Mouse (Mus musculus) CH12.LX (cell line): ENCODE data around the gene Depdc1b. TPM values are rescaled to one million over a fixed set of nuclear protein-coding genes. Genes with fewer than 3 reads are reported as not detected.

Experiments
- DNase-seq: peaks from one replicate; pipeline ENCODE4 v3.0.0-alpha.2; 2013; ENCODE audit errors: extremely low read depth
- H3K27ac ChIP-seq: 2 replicates; pipeline ENCODE4 v1.5.1; 2012; ENCODE audit warnings: low read depth, mild to moderate bottlenecking, control low read depth, moderate library complexity; ENCODE audit not compliant: insufficient read depth
- H3K27me3 ChIP-seq: replicated peaks from 2 replicates; pipeline ENCODE3; 2012; ENCODE audit warnings: inconsistent platforms
- H3K36me3 ChIP-seq, 2 experiments: replicated peaks in 1 of 2; 2 replicates each; pipeline versions ENCODE3 to v1.6.1; 2012; ENCODE audit warnings: inconsistent platforms in 1 of 2, low read length in 1 of 2, mild to moderate bottlenecking in 1 of 2, mixed read lengths in 1 of 2, moderate library complexity in 1 of 2; ENCODE audit not compliant: control insufficient read depth in 1 of 2, insufficient read depth in 1 of 2
- H3K4me1 ChIP-seq, 2 experiments: 2 replicates each; pipeline ENCODE4 v1.6.1; 2012; ENCODE audit warnings: inconsistent platforms in 1 of 2, moderate library complexity in 1 of 2; ENCODE audit not compliant: insufficient read depth in 2 of 2, control insufficient read depth in 1 of 2
- H3K4me2 ChIP-seq: 2 replicates; pipeline ENCODE4 v1.6.1; 2012; ENCODE audit warnings: low read depth, mild to moderate bottlenecking, control low read depth; ENCODE audit not compliant: poor library complexity, insufficient read depth, severe bottlenecking
- H3K4me3 ChIP-seq, 3 experiments: fragments of 150-350 bp in 1 of 3; sonication (generic) in 1 of 3; replicated peaks in 1 of 3; 2 replicates each; pipeline versions ENCODE3 to v1.5.1; 2011 to 2012; ENCODE audit warnings: low read depth in 2 of 3, low read length in 2 of 3, mild to moderate bottlenecking in 2 of 3, moderate library complexity in 2 of 3, control low read depth in 1 of 3, improper control_type of control experiment in 1 of 3, inconsistent platforms in 1 of 3, mixed read lengths in 1 of 3; ENCODE audit not compliant: poor library complexity in 1 of 3
- H3K79me2 ChIP-seq: replicated peaks from 2 replicates; pipeline ENCODE4 v1.6.1; 2012; ENCODE audit warnings: mild to moderate bottlenecking, moderate library complexity; ENCODE audit not compliant: control insufficient read depth, poor library complexity, insufficient read depth, severe bottlenecking; ENCODE audit errors: extremely low read depth
- H3K9ac ChIP-seq: 2 replicates; pipeline ENCODE4 v1.6.1; 2012; ENCODE audit warnings: low read depth, mild to moderate bottlenecking, control low read depth, moderate library complexity; ENCODE audit not compliant: insufficient read depth
- H3K9me3 ChIP-seq: replicated peaks from 2 replicates; pipeline ENCODE3; 2012; ENCODE audit warnings: low read length, inconsistent platforms, mixed read lengths
- CHD2 ChIP-seq: IDR thresholded peaks from 2 replicates; pipeline ENCODE4 v1.6.1; 2011; ENCODE audit warnings: low read length, improper control_type of control experiment
- E2F4 ChIP-seq: IDR thresholded peaks from 2 replicates; pipeline ENCODE4 v1.6.1; 2011; ENCODE audit warnings: low read depth, low read length, improper control_type of control experiment; ENCODE audit not compliant: insufficient replicate concordance
- EP300 ChIP-seq: IDR thresholded peaks from 2 replicates; pipeline ENCODE4 v1.6.1; 2011; ENCODE audit warnings: low read length, improper control_type of control experiment
- ETS1 ChIP-seq: conservative IDR thresholded peaks from 2 replicates; pipeline ENCODE4 v1.6.1; 2012; ENCODE audit warnings: low read depth, mild to moderate bottlenecking, inconsistent platforms, low read length, improper control_type of control experiment, moderate library complexity
- HCFC1 ChIP-seq: IDR thresholded peaks from 2 replicates; pipeline ENCODE4 v1.6.1; 2012; ENCODE audit warnings: low read depth, mild to moderate bottlenecking, inconsistent platforms, low read length, improper control_type of control experiment
- KAT2A ChIP-seq: IDR thresholded peaks from 2 replicates; pipeline ENCODE4 v1.6.1; 2012; ENCODE audit warnings: low read length, improper control_type of control experiment, inconsistent platforms; ENCODE audit not compliant: insufficient replicate concordance
- MAX ChIP-seq: IDR thresholded peaks from 2 replicates; pipeline ENCODE4 v1.6.1; 2011; ENCODE audit warnings: low read length, improper control_type of control experiment
- MAZ ChIP-seq: IDR thresholded peaks from 2 replicates; pipeline ENCODE4 v1.6.1; 2012; ENCODE audit warnings: low read depth, mild to moderate bottlenecking, inconsistent platforms, low read length, improper control_type of control experiment, moderate library complexity
- MYC ChIP-seq: IDR thresholded peaks from 2 replicates; pipeline ENCODE4 v1.6.1; 2011; ENCODE audit warnings: low read depth, mild to moderate bottlenecking, improper control_type of control experiment, low read length
- NELFE ChIP-seq: IDR thresholded peaks from 2 replicates; pipeline ENCODE4 v1.6.1; 2011; ENCODE audit warnings: low read depth, low read length, improper control_type of control experiment
- NRF1 ChIP-seq: IDR thresholded peaks from 2 replicates; pipeline ENCODE4 v1.6.1; 2014; ENCODE audit warnings: low read depth, mild to moderate bottlenecking, inconsistent platforms, low read length, improper control_type of control experiment, moderate library complexity
- PAX5 ChIP-seq: IDR thresholded peaks from 2 replicates; pipeline ENCODE4 v1.6.1; 2012; ENCODE audit warnings: low read length, inconsistent platforms, mixed read lengths
- POLR2A ChIP-seq: IDR thresholded peaks from 2 replicates; pipeline ENCODE4 v1.6.1; 2011; ENCODE audit warnings: low read depth, mild to moderate bottlenecking, improper control_type of control experiment, low read length
- SMC3 ChIP-seq: IDR thresholded peaks from 2 replicates; pipeline ENCODE4 v1.6.1; 2011; ENCODE audit warnings: low read depth, low read length, improper control_type of control experiment
- TCF12 ChIP-seq: IDR thresholded peaks from 2 replicates; pipeline ENCODE4 v1.6.1; 2014; ENCODE audit warnings: low read depth, mild to moderate bottlenecking, inconsistent platforms, low read length, improper control_type of control experiment
- UBTF ChIP-seq: IDR thresholded peaks from 2 replicates; pipeline ENCODE4 v1.6.1; 2012; ENCODE audit warnings: low read depth, mild to moderate bottlenecking, inconsistent platforms, low read length, improper control_type of control experiment, moderate library complexity
- USF2 ChIP-seq: conservative IDR thresholded peaks from 2 replicates; pipeline ENCODE4 v1.6.1; 2011; ENCODE audit warnings: low read depth, low read length, improper control_type of control experiment
- ZC3H11A ChIP-seq: IDR thresholded peaks from 2 replicates; pipeline ENCODE4 v1.6.1; 2012; ENCODE audit warnings: low read depth, mild to moderate bottlenecking, inconsistent platforms, low read length, improper control_type of control experiment
- ZMIZ1 ChIP-seq: IDR thresholded peaks from 2 replicates; pipeline ENCODE4 v1.6.1; 2012; ENCODE audit warnings: low read depth, mild to moderate bottlenecking, inconsistent platforms, low read length, improper control_type of control experiment
- dilution Hi-C: fragments of 300-500 bp; cut with MboI; formaldehyde crosslinking; loops from 2 replicates; pipeline ENCODE4 v1.14.3; 2020; ENCODE audit warnings: low sequenced_read_pairs; ENCODE audit not compliant: extremely low pct_unique_long_range_greater_than_20kb, extremely low pct_ligation_motif_present
- in situ Hi-C: fragments of 300-500 bp; cut with MboI; formaldehyde crosslinking; loops from 3 replicates; pipeline ENCODE4 v1.14.3; 2019; ENCODE audit warnings: low sequenced_read_pairs, low pct_ligation_motif_present, low pct_unique_long_range_greater_than_20kb, mixed read lengths
- polyA plus RNA-seq: library from polyadenylated mRNA; unstranded; fragments of >175 nt; gene quantifications from 2 replicates; pipeline ENCODE4 v1.2.1, GENCODE M21; 2012; ENCODE audit warnings: low read depth; ENCODE audit not compliant: insufficient read length
- total RNA-seq, 2 experiments: library from RNA; depleted of rRNA; stranded (reverse); fragments of 300-350 nt in 1 of 2; fragments of >200 nt in 1 of 2; gene quantifications; 2 replicates each; pipeline ENCODE4 v1.2.3; 2012 to 2014

Gene Depdc1b
- total and polyA plus RNA-seq, 3 experiments = 11.1 to 17.8 (median 15.7) TPM

DNA sequence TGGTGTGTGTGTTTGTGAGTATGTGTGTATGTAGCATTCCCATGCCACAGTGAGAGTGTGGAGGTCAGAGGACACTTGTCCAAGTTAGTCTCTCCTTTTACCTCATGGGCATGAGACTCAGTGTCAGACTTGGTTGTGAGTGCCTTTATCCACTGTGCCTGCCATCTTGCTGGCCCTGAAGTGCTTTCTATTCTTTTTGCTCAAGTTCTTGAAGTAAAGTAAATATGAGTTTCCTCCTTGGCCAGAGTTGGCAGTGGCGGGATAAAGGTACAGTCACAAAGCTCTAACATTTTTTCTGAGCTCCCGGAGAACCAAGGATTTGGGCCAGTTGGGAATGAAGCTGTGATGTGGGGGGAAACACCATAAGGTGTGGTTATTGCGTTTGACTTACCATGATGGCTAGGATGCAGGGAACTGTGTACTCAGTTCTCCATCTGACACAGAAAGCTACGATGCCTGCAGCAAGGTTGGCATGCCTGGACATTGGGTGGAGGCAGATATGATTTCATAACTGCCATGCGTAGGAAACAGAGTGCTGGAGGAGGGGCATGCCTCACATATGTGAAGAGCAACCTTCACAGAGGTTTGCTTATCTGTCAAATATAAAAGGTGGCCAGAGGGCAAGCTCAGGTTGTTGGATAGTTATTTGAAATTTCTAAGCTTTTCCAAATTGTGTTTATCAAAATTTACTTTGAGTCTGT, 54.3 kb downstream of the Depdc1b start:
- dilution Hi-C loops = no loop called here
- TF ChIP-seq HCFC1 = no peak
- TF ChIP-seq MYC = no peak
- in situ Hi-C loops = no loop called here
- H3K79me2 ChIP-seq = no peaks in the 10 kb centered on the region
- no peak overlapping the region for H3K9ac ChIP-seq
- no peaks in the 10 kb centered on the region for H3K9me3 ChIP-seq
- no peak overlapping the region for H3K4me2 ChIP-seq
- H3K36me3 ChIP-seq = peaks cover 7 to 56% of the 10 kb centered on the region in 2 experiments
- H3K4me1 ChIP-seq = peaks cover 0 to 7% of the 10 kb centered on the region in 2 experiments; a peak in 1 of 4 replicates
- no peak overlapping the region for H3K4me3 ChIP-seq
- H3K27me3 ChIP-seq = no peaks in the 10 kb centered on the region
- DNase-seq = no peak
- H3K27ac ChIP-seq = no peak overlapping the region

DNA sequence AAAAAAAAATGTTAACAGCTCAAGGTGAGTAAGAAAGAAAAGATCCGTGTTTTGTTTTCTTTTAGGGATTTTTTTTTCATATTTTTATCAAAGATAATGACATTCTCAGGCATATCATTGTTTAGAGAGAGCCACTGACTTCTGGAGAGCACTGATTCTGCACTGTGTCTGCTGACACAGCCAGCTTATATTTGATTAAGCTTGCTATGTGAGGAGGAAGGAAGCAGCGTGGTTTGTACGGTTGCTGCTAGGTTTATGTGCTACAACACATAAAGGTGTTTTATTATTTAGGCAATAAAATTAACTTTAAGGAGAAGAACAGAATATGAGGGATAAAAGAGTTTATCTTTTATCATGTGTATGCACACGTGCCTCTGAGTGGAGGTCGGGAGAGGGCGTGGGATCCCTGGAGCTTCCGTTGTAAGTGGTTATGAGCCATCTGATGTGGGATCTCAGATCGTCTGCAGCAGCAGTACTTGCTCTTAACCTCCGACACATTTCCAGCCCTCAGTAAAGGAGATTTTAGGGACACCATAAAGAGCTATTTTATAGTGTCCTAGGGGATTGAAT, 55.3 kb downstream of the Depdc1b start:
- Histone ChIP-seq H3K4me1 (peaks cover 0 to 7% of the 10 kb centered on the region in 2 experiments; a peak in 1 of 4 replicates), H3K9me3 (no peaks in the 10 kb centered on the region), H3K9ac (no peak overlapping the region), H3K36me3 (peaks cover 7 to 58% of the 10 kb centered on the region in 2 experiments), H3K4me3 (no peak overlapping the region), H3K27ac (no peak overlapping the region), H3K27me3 (no peaks in the 10 kb centered on the region), H3K4me2 (no peak overlapping the region), H3K79me2 (no peaks in the 10 kb centered on the region)
- dilution Hi-C loops = no loop called here
- TF ChIP-seq MAZ (no peak), CHD2 (no peak), POLR2A (no peak), MAX (no peak), NELFE (no peak), E2F4 (no peak), KAT2A (no peak), ZC3H11A (no peak)
- no peak for DNase-seq
- in situ Hi-C loops = no loop called here

DNA sequence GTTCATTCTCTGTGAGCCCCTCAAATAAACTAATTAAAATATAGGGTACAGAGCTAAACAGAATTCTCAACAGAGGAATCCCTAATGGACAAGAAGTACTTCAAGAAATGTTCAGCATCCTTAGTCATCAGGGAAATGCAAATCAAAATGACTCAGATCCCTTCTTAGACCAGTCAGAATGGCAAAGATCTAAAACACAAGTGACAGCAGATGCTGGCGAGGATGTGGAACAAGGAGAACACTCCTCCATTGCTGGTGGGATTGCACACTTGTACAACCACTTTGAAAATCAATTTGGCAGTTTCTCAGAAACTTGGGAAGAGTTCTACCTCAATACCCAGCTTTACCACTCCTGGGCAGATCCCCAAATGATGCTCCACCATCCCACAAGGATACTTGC, 57.1 kb downstream of the Depdc1b start:
- Histone ChIP-seq H3K4me1 (peaks cover 0 to 7% of the 10 kb centered on the region in 2 experiments; a peak in 1 of 4 replicates), H3K4me3 (no peak overlapping the region), H3K79me2 (no peaks in the 10 kb centered on the region), H3K27me3 (no peaks in the 10 kb centered on the region), H3K36me3 (peaks cover 9 to 52% of the 10 kb centered on the region in 2 experiments), H3K9me3 (no peaks in the 10 kb centered on the region), H3K9ac (no peak overlapping the region), H3K27ac (no peak overlapping the region), H3K4me2 (no peak overlapping the region)
- DNase-seq = peak; percentile 10
- in situ Hi-C loops (no loop called here), dilution Hi-C loops (no loop called here)
- TF ChIP-seq UBTF (no peak), ZMIZ1 (no peak), NRF1 (no peak), SMC3 (no peak), PAX5 (no peak), TCF12 (no peak), USF2 (no peak), ZC3H11A (no peak), EP300 (no peak), KAT2A (no peak), ETS1 (no peak)
